Mouse (Mus musculus): Measurements from ENCODE around the gene Tent2. TPM values are rescaled to one million over a fixed set of nuclear protein-coding genes. Genes with fewer than 3 reads are reported as not detected.
A peak's percentile ranks its signal among the peaks of the same experiment; 100 is the strongest.

Tent2 gene
- total RNA-seq, 2 experiments from 2014 or later, result 26.2 to 34.8 TPM

GRCm38 (mm10) chr13:93144336-93145167 lies 47.6 kb downstream of the Tent2 start, which contains the start of gene Cmya5:
Cmya5 (minus strand) TSS chr13:93144724.
- peak; percentile 72 to 85 for DNase-seq (ENCODE audit: low spot score in 2 of 2)
- intact Hi-C loops (cut with DNase I), result loop anchor here (1.0 to 5.0 kb wide), 2 partner anchors 142 to 159 kb away; no protein-coding TSS in a partner anchor

DNA sequence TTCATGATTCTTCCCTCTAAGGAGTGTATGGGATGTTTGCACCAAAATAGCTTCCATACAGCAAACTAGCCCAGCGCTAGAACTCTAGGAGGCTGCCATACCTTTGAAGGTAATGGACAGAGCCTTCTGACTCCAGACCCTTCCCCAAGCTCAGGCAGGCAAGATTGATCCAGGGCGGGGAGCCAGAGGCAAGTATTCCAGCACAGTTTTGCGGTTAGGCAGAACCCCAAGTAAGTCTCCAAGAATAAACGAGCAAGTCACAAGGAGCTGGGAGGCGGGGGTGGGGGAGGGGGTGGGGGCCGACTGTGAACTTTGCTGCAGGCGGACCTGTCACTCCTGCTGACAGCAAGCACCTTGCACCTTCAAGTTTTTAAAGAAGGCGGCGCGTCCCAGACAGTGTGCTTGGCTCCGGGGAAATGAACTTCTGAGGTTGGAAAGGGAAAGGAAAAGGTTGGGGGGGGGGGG lies 48.3 kb downstream of the Tent2 start:
- peak in 1 of 2 experiments; percentile 39 for DNase-seq (ENCODE audit: low spot score in 2 of 2)
- intact Hi-C loops (cut with DNase I), result loop anchor here (1.0 to 5.0 kb wide), 2 partner anchors 142 to 159 kb away; no protein-coding TSS in a partner anchor

GRCm38 (mm10) chr13:93141184-93141583 lies 51.0 kb downstream of the Tent2 start:
- no peak for DNase-seq (ENCODE audit: low spot score in 2 of 2)
- intact Hi-C loops (cut with DNase I), result loop anchor here (5.0 kb wide), 1 partner anchor 139 kb away; no protein-coding TSS in a partner anchor

- DNase-seq (ENCODE audit: low spot score in 2 of 2), result no peak
- intact Hi-C loops (cut with DNase I), result no loop called here
Measured at GRCm38 (mm10) chr13:93138059-93138458, 54.1 kb downstream of the Tent2 start.

DNA sequence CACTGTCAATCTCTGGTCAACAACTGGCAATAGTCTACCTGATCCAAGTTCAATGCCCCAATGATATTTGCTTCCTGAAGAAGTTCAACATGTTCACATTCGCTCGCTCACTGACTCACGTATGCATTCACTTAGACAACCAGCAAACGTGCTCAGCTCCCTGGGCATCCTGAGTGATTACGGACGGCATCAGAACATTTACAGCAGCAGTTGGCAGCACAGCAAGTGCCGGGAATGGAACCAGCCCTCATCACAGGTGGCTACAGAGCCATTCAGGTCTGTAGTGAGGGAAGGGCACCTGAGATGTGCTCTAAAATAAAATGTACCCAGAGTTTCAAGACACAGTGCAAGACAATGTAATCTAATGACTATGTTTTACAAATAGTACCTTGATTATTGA lies 55.1 kb downstream of the Tent2 start:
- intact Hi-C loops (cut with DNase I), result no loop called here
- DNase-seq (ENCODE audit: low spot score in 2 of 2), result no peak

GRCm38 (mm10) chr13:93136251-93136650 lies 55.9 kb downstream of the Tent2 start:
- intact Hi-C loops (cut with DNase I), result no loop called here
- DNase-seq (ENCODE audit: low spot score in 2 of 2), result no peak

DNA sequence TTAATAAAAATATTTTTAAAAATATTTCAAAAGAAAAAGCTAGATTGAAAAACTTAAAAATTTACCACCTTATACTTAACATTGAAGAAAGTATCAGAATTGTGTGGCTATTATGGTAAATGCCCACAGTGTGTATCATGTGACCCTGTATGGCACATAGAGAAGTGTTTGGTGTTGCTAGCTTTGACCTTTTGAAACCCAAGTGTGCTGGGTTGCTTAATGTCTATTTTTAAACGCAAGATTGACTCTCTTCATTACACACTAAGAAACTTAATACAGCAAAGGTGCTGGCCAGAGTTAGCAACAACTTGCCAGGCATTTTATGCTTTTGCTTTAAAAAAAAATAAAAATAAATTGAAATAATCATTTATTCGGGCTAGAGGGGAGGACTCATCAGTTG lies 56.7 kb downstream of the Tent2 start:
- no peak for DNase-seq (ENCODE audit: low spot score in 2 of 2)

GRCm38 (mm10) chr13:93130674-93131073 lies 61.5 kb downstream of the Tent2 start:
- intact Hi-C loops (cut with DNase I), result no loop called here

More for the DNA sequence above, 56.7 kb downstream of the Tent2 start:
- intact Hi-C loops (cut with DNase I), result no loop called here

GRCm38 (mm10) chr13:93128961-93129360 lies 63.2 kb downstream of the Tent2 start:
- peak in 1 of 2 experiments; percentile 27 for DNase-seq (ENCODE audit: low spot score in 2 of 2)
- intact Hi-C loops (cut with DNase I), result no loop called here

More at GRCm38 (mm10) chr13:93130674-93131073, 61.5 kb downstream of the Tent2 start:
- DNase-seq (ENCODE audit: low spot score in 2 of 2), result no peak

DNA sequence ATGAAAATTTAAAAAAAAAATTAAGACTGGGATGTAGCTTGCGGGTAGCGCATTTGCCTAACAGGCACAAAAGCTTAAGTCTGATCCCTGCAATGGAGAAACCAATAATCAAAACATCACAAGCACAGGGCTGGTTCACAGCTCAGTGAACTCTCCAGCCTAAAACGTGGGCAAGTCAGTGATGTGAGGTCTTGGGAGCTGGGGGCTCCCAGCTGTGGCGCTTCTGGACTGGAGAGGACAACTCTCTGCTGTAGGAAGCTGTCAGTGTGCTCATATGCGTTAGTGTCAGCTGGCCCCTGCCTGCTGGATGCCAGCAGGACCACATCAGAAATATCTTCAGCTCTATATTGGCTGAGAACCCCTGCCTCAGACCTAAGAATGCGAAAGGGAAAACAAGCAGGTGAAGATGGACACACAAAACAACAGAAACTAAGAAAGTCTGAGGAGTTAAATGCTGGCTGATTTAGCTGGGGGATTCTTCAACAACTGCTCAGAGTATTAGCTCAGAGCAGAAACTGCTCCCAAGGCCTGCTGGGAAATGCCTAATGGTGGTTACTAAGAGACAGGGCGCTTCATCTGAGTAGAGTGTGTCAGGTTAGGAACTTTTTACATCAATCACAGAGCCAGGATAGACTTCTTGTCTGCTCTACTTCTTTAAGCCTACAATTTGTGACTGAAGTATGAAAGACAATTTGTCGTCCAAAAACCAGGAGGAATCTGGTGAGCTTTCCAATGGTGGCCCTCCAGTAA lies 63.9 kb downstream of the Tent2 start:
- DNase-seq (ENCODE audit: low spot score in 2 of 2), result no peak
- intact Hi-C loops (cut with DNase I), result no loop called here

DNA sequence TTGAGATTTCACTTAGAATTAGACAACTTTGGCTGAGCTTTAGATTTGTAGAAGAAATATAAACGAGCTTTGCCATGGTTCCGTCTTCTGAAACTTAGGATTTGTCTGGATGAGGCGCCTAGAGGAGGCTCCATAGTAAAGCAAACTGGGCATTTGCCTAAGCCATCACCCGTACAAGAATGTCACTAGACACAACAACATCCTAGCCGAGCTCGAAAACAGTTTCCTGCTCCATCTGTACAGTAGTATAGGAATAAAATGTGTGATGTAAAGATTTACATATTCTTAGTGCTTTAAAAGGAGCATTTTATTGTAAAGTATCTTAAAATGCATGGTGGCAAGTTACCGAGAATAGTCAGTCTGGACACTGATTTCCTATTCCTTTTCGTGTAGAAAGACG lies 69.9 kb downstream of the Tent2 start:
- intact Hi-C loops (cut with DNase I), result no loop called here
- DNase-seq (ENCODE audit: low spot score in 2 of 2), result no peak

GRCm38 (mm10) chr13:93117241-93117640 lies 74.9 kb downstream of the Tent2 start:
- no peak for DNase-seq (ENCODE audit: low spot score in 2 of 2)
- intact Hi-C loops (cut with DNase I), result no loop called here

DNA sequence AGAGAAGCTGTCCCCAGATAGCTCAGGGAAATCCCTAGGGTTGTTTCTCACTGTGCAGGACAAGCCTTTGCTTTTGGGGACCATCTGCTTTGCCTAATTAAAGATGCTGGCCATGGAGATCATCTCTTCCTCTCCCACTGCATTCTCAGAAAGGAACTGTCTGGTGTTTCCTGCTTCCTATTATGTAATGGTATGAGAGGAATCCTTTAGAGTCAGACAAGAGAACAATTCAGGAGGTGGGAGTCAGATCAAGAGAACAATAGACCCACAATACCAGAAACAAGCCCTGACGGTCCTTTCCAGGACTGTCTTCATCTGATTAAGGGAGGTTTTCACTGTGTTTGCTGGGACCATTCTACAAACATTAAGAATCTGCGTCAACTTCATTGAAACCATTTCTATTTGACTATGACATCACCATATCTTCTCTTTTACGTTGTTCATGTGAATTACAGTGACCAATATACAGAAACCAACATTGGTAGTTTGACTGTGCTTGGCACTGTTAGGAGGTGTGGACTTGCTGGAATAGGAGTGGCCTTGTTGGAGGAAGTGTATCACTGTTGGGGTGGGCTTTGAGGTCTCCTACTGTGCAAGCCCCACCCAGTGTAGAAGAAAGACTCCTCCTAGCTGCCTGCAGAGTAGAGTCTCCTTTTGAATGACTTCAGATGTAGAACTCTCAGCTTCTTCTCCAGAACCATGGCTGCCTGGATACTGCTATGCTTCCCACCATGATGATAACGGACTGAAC lies 89.7 kb downstream of the Tent2 start:
- no peak for DNase-seq (ENCODE audit: low spot score in 2 of 2)
- intact Hi-C loops (cut with DNase I), result no loop called here

DNA sequence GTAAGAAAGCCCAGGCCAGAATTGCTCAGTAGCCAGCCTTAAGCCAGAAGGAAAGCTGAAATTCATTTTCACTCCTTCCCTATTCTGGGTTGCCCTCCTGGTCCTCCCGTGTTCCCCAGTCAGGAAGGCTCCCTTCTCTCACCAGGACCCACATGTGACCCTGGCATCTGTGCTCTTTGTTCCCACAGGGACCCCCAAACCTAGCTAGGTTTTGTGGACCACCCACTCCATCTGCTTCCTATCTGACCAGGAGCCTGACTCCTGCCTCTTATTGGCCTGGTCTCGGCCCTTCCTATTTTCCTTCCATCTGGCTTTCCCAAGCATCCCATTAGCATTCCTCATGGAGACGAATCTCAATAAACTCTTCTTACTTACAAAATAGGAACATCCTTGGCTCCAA lies 93.6 kb downstream of the Tent2 start:
- no peak for DNase-seq (ENCODE audit: low spot score in 2 of 2)
- intact Hi-C loops (cut with DNase I), result no loop called here

GRCm38 (mm10) chr13:93096643-93097042 lies 95.5 kb downstream of the Tent2 start:
- intact Hi-C loops (cut with DNase I), result no loop called here

More at GRCm38 (mm10) chr13:93096643-93097042, 95.5 kb downstream of the Tent2 start:
- no peak for DNase-seq (ENCODE audit: low spot score in 2 of 2)

Other genes with a start within 250 kb of the Tent2 start
- gene Cmya5, start 47.7 kb downstream of the Tent2 start, total RNA-seq (2021), result 1 to 10 TPM; 4.4 to 4.7 TPM
- gene Homer1, start 107.2 kb upstream of the Tent2 start, total RNA-seq (2021), result 100 to 1,000 TPM; 372 to 460 TPM